Mouse (Mus musculus) stomach, postnatal 0 days (tissue): ENCODE measurements at regions not wholly inside any gene's neighbourhood (a gene's known extent, or its start where the extent isn't known, plus 50 kb on each side); places are given as distances from the start of the nearest gene placed in this dataset.
"Not testable (repeated sequence)": the region's sequence is repeated elsewhere in the genome, so short reads cannot be mapped to it uniquely, and the experiment has no call there.

Experiments used
- ATAC-seq: fragments of 200-750 bp; cut with Nextera tagmentation; 2 replicates; pipeline ENCODE4 v1.8.0; 2017; ENCODE audit not compliant: low FRiP score, low TSS enrichment
- DNase-seq: peaks from one replicate; pipeline ENCODE4 v3.0.0-alpha.2; 2016; ENCODE audit warnings: low spot score
- H3K27ac ChIP-seq: fragments of 300-500 bp; sonication (generic); replicated peaks from 2 replicates; pipeline ENCODE4 v1.5.1; 2014; ENCODE audit warnings: mild to moderate bottlenecking, control low read depth
- H3K27me3 ChIP-seq: fragments of 300-500 bp; sonication (generic); 2 replicates; pipeline ENCODE4 v1.6.1; 2014; ENCODE audit warnings: low read length; ENCODE audit not compliant: control insufficient read depth, insufficient read depth
- H3K36me3 ChIP-seq: fragments of 300-500 bp; sonication (generic); 2 replicates; pipeline ENCODE4 v1.6.1; 2014; ENCODE audit warnings: low read length, mixed read lengths; ENCODE audit not compliant: control insufficient read depth, insufficient read depth
- H3K4me1 ChIP-seq: fragments of 300-500 bp; sonication (generic); replicated peaks from 2 replicates; pipeline ENCODE4 v1.6.1; 2014; ENCODE audit warnings: antibody characterized with exemption; ENCODE audit not compliant: control insufficient read depth, insufficient read depth
- H3K4me2 ChIP-seq: fragments of 300-500 bp; sonication (generic); replicated peaks from 2 replicates; pipeline ENCODE4 v1.6.1; 2014; ENCODE audit warnings: low read depth, mild to moderate bottlenecking, control low read depth, moderate library complexity
- H3K4me3 ChIP-seq: fragments of 300-500 bp; sonication (generic); 2 replicates; pipeline ENCODE4 v1.5.1; 2014; ENCODE audit warnings: low read depth, low read length, control low read depth
- H3K9ac ChIP-seq: fragments of 300-500 bp; sonication (generic); 2 replicates; pipeline ENCODE4 v1.6.1; 2014; ENCODE audit warnings: mild to moderate bottlenecking, low read length, control low read depth, mixed read lengths
- H3K9me3 ChIP-seq: fragments of 300-500 bp; sonication (generic); 2 replicates; pipeline ENCODE4 v1.6.1; 2016; ENCODE audit warnings: low read length; ENCODE audit not compliant: control insufficient read depth
- CTCF ChIP-seq: IDR thresholded peaks from 2 replicates; pipeline ENCODE4 v1.5.1; 2016; ENCODE audit warnings: antibody characterized with exemption, low read depth, mild to moderate bottlenecking, moderate library complexity
- EP300 ChIP-seq: optimal IDR thresholded peaks from 2 replicates; pipeline ENCODE3; 2016; ENCODE audit warnings: antibody characterized with exemption
- WGBS: fragments of 180-500 bp; shearing (Covaris S2); extraction: QIAGEN DNeasy Blood & Tissue Kit; methylation state at CpG from one replicate; pipeline ENCODE4 v1.1.7; 2014; 5-methylcytosine and 5-hydroxymethylcytosine counted together

GRCm38 (mm10) chr6:123930951-123931350 lies 77.7 kb upstream of the Vmn2r25 start:
- not testable (repeated sequence) for H3K36me3 ChIP-seq, H3K4me2 ChIP-seq, H3K4me3 ChIP-seq, H3K9ac ChIP-seq, H3K9me3 ChIP-seq, H3K27ac ChIP-seq, ATAC-seq, DNase-seq, H3K4me1 ChIP-seq, H3K27me3 ChIP-seq
- TF ChIP-seq CTCF, result peak; percentile 65
- WGBS, result 4% methylated on average over 3 of the region's 6 CpGs

- Histone ChIP-seq H3K9ac (no peak overlapping the region), H3K27ac (no peak overlapping the region), H3K36me3 (no peaks in the 10 kb centered on the region), H3K4me2 (no peak overlapping the region), H3K27me3 (no peaks in the 10 kb centered on the region), H3K4me3 (no peak overlapping the region), H3K4me1 (no peaks in the 10 kb centered on the region), H3K9me3 (no peaks in the 10 kb centered on the region)
- WGBS, result 87% methylated on average over 2 of the region's 2 CpGs
- DNase-seq, result no peak
- TF ChIP-seq CTCF, result no peak
- no peak for TF ChIP-seq EP300
- no peak for ATAC-seq
These were observed 84.7 kb upstream of the Vmn2r25 start for GRCm38 (mm10) chr6:123937930-123938329.

- no peak for ATAC-seq
- Histone ChIP-seq H3K4me1 (no peaks in the 10 kb centered on the region), H3K9me3 (no peaks in the 10 kb centered on the region), H3K4me2 (no peak overlapping the region), H3K9ac (no peak overlapping the region), H3K36me3 (no peaks in the 10 kb centered on the region), H3K27ac (no peak overlapping the region), H3K27me3 (no peaks in the 10 kb centered on the region), H3K4me3 (no peak overlapping the region)
- 69% methylated on average over 2 of the region's 2 CpGs for WGBS
- TF ChIP-seq EP300 (no peak), CTCF (no peak)
- DNase-seq, result no peak
These were observed 63.0 kb upstream of the Vmn2r26 start for GRCm38 (mm10) chr6:123961321-123961720.

- Histone ChIP-seq H3K27ac (no peak overlapping the region), H3K4me1 (no peaks in the 10 kb centered on the region), H3K9me3 (no peaks in the 10 kb centered on the region), H3K4me3 (no peak overlapping the region), H3K27me3 (no peaks in the 10 kb centered on the region), H3K36me3 (no peaks in the 10 kb centered on the region), H3K4me2 (no peak overlapping the region), H3K9ac (no peak overlapping the region)
- DNase-seq, result no peak
- TF ChIP-seq EP300, result no peak
- TF ChIP-seq CTCF, result no peak
- ATAC-seq, result no peak
These were observed 53.2 kb upstream of the Vmn2r26 start for GRCm38 (mm10) chr6:123971180-123971579.
